Mouse (Mus musculus) liver, postnatal 0 days (tissue): ENCODE data around the gene Mxd4. TPM values are rescaled to one million over a fixed set of nuclear protein-coding genes. Genes with fewer than 3 reads are reported as not detected.

Source experiments
- ATAC-seq: fragments of 200-750 bp; cut with Nextera tagmentation; 2 replicates; pipeline ENCODE4 v1.8.0; 2017; ENCODE audit warnings: mild to moderate bottlenecking, moderate library complexity
- DNase-seq: peaks from one replicate; pipeline ENCODE4 v3.0.0-alpha.2; 2016
- H3K27ac ChIP-seq: fragments of 300-500 bp; sonication (generic); 2 replicates; pipeline ENCODE4 v1.5.1; 2014; ENCODE audit warnings: antibody characterized with exemption, moderate library complexity, mild to moderate bottlenecking, low read depth
- H3K27me3 ChIP-seq: fragments of 300-500 bp; sonication (generic); 2 replicates; pipeline ENCODE4 v1.6.1; 2014; ENCODE audit warnings: low read length, control low read depth, mixed read lengths; ENCODE audit not compliant: insufficient read depth
- H3K36me3 ChIP-seq: fragments of 300-500 bp; sonication (generic); replicated peaks from 2 replicates; pipeline ENCODE4 v1.6.1; 2014; ENCODE audit warnings: mild to moderate bottlenecking, control low read depth, low read length, moderate library complexity, mixed read lengths; ENCODE audit not compliant: insufficient read depth
- H3K4me1 ChIP-seq: fragments of 300-500 bp; sonication (generic); 2 replicates; pipeline ENCODE4 v1.6.1; 2014; ENCODE audit warnings: antibody characterized with exemption, mild to moderate bottlenecking, control low read depth; ENCODE audit not compliant: insufficient read depth
- H3K4me2 ChIP-seq: fragments of 300-500 bp; sonication (generic); 2 replicates; pipeline ENCODE4 v1.6.1; 2014; ENCODE audit warnings: low read depth, mild to moderate bottlenecking, low read length, moderate library complexity, mixed read lengths
- H3K4me3 ChIP-seq: fragments of 300-500 bp; sonication (generic); 2 replicates; pipeline ENCODE4 v1.5.1; 2014; ENCODE audit warnings: low read depth, low read length
- H3K9ac ChIP-seq: fragments of 300-500 bp; sonication (generic); replicated peaks from 2 replicates; pipeline ENCODE4 v1.6.1; 2014; ENCODE audit warnings: mild to moderate bottlenecking, moderate library complexity
- H3K9me3 ChIP-seq: fragments of 300-500 bp; sonication (generic); 2 replicates; pipeline ENCODE4 v1.6.1; 2016; ENCODE audit warnings: mild to moderate bottlenecking, control low read depth, low read length, mixed read lengths
- CTCF ChIP-seq: sonication (generic); IDR thresholded peaks from 2 replicates; pipeline ENCODE4 v1.5.1; 2016; ENCODE audit warnings: antibody characterized with exemption, low read depth
- EP300 ChIP-seq: IDR thresholded peaks from 2 replicates; pipeline ENCODE4 v1.6.1; 2016; ENCODE audit warnings: antibody characterized with exemption, low read depth, mild to moderate bottlenecking
- WGBS: fragments of 180-500 bp; shearing (Covaris S2); extraction: QIAGEN DNeasy Blood & Tissue Kit; methylation state at CpG from one replicate; pipeline ENCODE4 v1.1.7; 2014; ENCODE audit not compliant: insufficient replicate concordance; 5-methylcytosine and 5-hydroxymethylcytosine counted together
- polyA plus RNA-seq: library from polyadenylated mRNA; unstranded; fragments of >200 nt; fragmentation: Nextera tagmentation; extraction: Ambion mirVana; gene quantifications from 2 replicates; pipeline ENCODE4 v1.2.1, GENCODE M21; 2015

Gene Mxd4
- polyA plus RNA-seq, 1 experiment from 2014 or later, result 9.4 TPM

DNA sequence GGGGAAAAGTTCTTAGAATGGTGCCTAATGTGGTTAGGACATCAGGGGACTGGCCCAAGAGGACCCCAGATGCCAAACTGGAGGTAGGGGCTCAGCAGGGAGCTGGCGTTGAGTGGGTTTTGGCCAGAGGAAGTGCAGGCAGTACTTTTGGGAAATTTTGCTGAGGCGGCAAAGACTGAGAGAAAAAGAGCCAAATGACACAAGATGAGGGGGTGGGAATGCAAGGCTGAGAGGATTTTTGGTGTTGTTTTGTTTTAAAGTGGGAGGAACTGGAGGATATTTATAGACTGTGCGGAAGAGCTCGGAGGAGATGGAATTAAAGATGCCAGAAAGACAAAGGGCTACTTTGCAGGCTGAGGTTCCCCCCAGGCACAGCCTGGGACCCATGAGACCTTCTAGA, 16.8 kb downstream of the Mxd4 start:
- Histone ChIP-seq H3K36me3 (peaks cover 24% of the 10 kb centered on the region), H3K4me3 (no peak overlapping the region), H3K9me3 (no peaks in the 10 kb centered on the region), H3K4me1 (peaks cover 16% of the 10 kb centered on the region), H3K4me2 (peak overlapping the region; percentile 26; the same call in 1 of the 2 replicates), H3K27ac (peak overlapping the region; percentile 96), H3K27me3 (no peaks in the 10 kb centered on the region), H3K9ac (no peak overlapping the region)
- ATAC-seq (no peak), DNase-seq (no peak)
- TF ChIP-seq EP300, result no peak
- TF ChIP-seq CTCF, result no peak
- WGBS, result 47% methylated on average over 4 of the region's 4 CpGs

DNA sequence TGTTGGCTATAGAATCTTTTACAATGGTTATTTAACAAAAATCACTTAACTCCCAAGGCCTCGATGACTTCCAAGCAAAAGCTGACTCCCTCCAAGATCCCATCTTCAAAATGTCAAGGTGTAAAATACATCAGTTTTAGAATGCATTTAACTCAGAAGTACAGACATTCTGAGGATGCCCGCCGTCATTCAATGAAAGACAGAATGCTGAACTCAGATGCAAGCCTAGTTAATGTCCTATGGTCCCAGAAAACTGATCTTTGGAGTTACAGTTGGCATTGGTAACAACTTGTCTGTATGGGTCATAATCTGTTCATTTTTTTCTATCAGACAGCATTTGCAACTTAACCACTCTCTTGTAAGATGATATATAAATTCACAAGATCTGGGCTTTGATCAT, 17.6 kb downstream of the Mxd4 start:
- peak overlapping the region; percentile 96 for H3K27ac ChIP-seq
- DNase-seq (no peak), ATAC-seq (no peak)
- H3K27me3 ChIP-seq, result no peaks in the 10 kb centered on the region
- peaks cover 19% of the 10 kb centered on the region for H3K4me1 ChIP-seq
- WGBS, result 53% methylated on average over 3 of the region's 3 CpGs
- TF ChIP-seq CTCF (no peak), EP300 (no peak)
- H3K4me2 ChIP-seq, result peak overlapping the region; percentile 83
- H3K4me3 ChIP-seq, result peak overlapping the region; percentile 81
- peak overlapping the region; percentile 68 for H3K9ac ChIP-seq
- H3K9me3 ChIP-seq, result no peaks in the 10 kb centered on the region
- H3K36me3 ChIP-seq, result peaks cover 22% of the 10 kb centered on the region

DNA sequence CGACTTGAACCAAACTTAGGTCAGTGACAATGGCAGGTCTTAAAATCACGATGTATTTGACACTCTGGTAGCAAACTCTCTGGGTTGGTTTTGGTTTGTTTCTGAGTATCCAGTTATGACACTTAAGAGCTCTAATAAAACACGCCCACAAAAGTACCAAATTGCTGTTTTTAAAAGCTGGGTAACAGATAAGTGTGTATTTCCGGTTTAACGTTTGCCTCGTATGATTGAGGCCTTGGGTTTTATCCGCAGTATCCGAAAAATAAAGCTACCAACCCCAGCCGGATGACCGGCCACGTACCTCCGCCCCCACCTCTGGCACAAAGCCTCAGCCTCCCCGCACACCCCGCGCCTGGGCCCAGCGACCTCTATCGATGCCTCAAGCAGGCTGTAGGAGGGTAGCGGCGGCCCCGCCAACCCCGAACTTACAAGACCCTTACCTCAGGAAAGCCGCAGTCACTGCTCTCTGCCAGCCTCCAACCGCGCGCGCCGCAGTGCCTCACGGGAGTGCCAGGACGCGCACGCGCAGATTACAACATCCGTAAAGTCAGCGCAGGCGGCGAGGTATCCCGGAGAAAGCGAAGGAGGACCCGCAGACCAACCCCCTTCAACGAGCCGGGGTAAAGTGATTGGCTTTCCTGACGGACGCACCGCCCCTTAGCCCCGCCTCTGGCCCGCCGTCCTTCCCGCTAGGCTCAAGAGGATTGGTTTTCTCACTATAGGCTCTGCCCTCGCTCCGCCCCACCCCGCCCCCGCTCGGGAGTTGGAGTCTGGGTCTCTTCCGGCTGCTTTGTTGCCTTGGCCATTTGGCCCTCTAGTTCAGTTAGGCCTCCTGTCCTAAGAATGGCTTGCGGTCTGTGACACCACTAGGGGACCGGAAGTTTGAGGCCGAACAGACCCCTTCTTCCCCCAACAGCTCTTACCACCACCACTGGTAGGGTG, 18.3 kb downstream of the Mxd4 start, which contains the start of the genes Poln and Haus3:
TSS of gene Poln (minus strand) at position 499 of the 942 bp plus-strand sequence.
TSS of gene Haus3 (minus strand) at position 578 of the 942 bp plus-strand sequence.
- Histone ChIP-seq H3K4me2 (peak within 1 kb of the TSS; percentile 83), H3K9me3 (no peaks in the 10 kb centered on the region), H3K9ac (peak within 1 kb of the TSS; percentile 92), H3K4me1 (peaks cover 19% of the 10 kb centered on the region), H3K4me3 (peak within 1 kb of the TSS; percentile 81), H3K27ac (peak within 1 kb of the TSS; percentile 96), H3K36me3 (peaks cover 18% of the 10 kb centered on the region), H3K27me3 (no peaks in the 10 kb centered on the region)
- TF ChIP-seq CTCF (peak; percentile 32), EP300 (0 out of 2 replicates have a peak, but pooled peaks have one; percentile 25)
- under 1% methylated on average over 57 of the region's 57 CpGs for WGBS
- ATAC-seq (peak; percentile 99), DNase-seq (peak; percentile 98)

DNA sequence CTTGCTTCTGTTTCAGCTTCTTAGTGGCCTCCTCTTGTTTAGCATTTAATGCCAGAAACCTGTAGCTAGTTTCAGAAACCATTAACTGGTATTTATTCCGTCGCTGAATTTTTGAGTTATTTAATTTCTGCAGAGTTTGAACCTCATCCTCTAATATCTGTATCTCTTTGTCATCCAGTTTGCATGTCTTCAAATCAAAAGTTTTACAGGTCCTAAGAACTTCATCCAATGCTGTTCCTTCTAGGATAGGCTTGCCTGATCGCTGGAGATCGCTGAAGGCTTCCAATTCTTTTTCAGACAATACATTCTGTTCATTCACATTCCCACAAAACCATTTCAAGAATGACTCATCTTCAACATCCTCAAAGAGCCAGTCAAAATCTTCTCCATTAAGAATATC, 19.7 kb downstream of the Mxd4 start:
- Histone ChIP-seq H3K36me3 (peaks cover 15% of the 10 kb centered on the region), H3K27me3 (no peaks in the 10 kb centered on the region), H3K27ac (no peak overlapping the region), H3K4me2 (peak overlapping the region; percentile 83), H3K9ac (0 out of 2 replicates have a peak overlapping the region, but pooled peaks have one; percentile 16), H3K4me1 (peaks cover 19% of the 10 kb centered on the region), H3K4me3 (peak overlapping the region; percentile 81), H3K9me3 (no peaks in the 10 kb centered on the region)
- 77% methylated on average over 4 of the region's 4 CpGs for WGBS
- TF ChIP-seq EP300 (no peak), CTCF (no peak)
- ATAC-seq, result no peak
- DNase-seq, result no peak

DNA sequence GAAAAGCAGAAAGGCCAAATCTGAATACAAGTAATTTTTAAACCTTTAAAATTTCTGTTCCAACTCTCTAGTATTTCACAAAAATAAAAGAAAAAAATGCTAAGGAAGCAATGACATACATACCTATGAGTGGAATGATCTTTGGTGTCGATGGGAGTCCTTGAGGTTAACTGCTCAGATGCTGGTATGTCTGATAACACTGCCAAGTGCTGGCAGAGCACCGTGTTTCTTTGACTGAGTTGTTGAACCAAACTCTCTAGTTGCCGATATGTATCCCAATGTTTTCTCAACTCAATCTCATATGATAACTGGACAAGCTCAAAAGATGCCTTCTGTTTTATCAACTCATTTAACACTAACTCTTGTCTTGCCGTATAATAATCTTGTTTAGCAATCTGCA, 21.7 kb downstream of the Mxd4 start:
- ATAC-seq (no peak), DNase-seq (no peak)
- peak overlapping the region; percentile 17 for H3K4me3 ChIP-seq
- H3K9ac ChIP-seq, result no peak overlapping the region
- TF ChIP-seq CTCF (no peak), EP300 (no peak)
- no peaks in the 10 kb centered on the region for H3K27me3 ChIP-seq
- no peaks in the 10 kb centered on the region for H3K9me3 ChIP-seq
- 37% methylated on average over 4 of the region's 4 CpGs for WGBS
- H3K36me3 ChIP-seq, result peaks cover 19% of the 10 kb centered on the region
- no peak overlapping the region for H3K27ac ChIP-seq
- H3K4me1 ChIP-seq, result peaks cover 16% of the 10 kb centered on the region
- H3K4me2 ChIP-seq, result peak overlapping the region; percentile 47

DNA sequence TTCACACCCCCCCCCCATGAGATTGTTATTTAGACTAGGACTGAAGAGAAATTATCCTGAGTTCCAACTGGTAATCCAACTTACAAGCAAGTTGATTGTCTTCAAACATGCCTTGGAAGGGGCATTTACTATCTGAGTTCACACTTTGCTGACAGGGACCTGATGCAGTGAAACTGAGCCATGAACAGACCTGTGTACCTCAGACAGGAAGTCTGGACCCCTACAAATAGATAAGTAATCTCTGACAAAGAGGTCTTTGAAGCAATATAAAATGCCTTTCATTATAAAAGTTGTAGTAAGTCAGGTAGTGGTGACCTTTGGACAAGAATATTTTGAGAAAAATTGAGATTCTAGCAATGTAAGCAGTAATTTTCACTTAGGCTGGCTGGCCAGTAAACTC, 39.0 kb downstream of the Mxd4 start:
- no peak overlapping the region for H3K27ac ChIP-seq
- H3K4me1 ChIP-seq, result no peaks in the 10 kb centered on the region
- H3K4me2 ChIP-seq, result no peak overlapping the region
- no peaks in the 10 kb centered on the region for H3K27me3 ChIP-seq
- ATAC-seq (no peak), DNase-seq (no peak)
- H3K9me3 ChIP-seq, result no peaks in the 10 kb centered on the region
- H3K9ac ChIP-seq, result no peak overlapping the region
- no peak overlapping the region for H3K4me3 ChIP-seq
- no peak for TF ChIP-seq EP300
- TF ChIP-seq CTCF, result no peak
- H3K36me3 ChIP-seq, result peaks cover 3% of the 10 kb centered on the region; the same call in 1 of the 2 replicates
